Mouse (Mus musculus) kidney, postnatal 25 days (tissue): ENCODE results near the gene Kif3a.
A peak's percentile ranks its signal among the peaks of the same experiment; 100 is the strongest.

Experiments used
- DNase-seq, 2 experiments: peaks; one replicate each; pipeline ENCODE4 v3.0.0; 2021; ENCODE audit warnings: mixed read lengths in 2 of 2

Gene Kif3a

DNA sequence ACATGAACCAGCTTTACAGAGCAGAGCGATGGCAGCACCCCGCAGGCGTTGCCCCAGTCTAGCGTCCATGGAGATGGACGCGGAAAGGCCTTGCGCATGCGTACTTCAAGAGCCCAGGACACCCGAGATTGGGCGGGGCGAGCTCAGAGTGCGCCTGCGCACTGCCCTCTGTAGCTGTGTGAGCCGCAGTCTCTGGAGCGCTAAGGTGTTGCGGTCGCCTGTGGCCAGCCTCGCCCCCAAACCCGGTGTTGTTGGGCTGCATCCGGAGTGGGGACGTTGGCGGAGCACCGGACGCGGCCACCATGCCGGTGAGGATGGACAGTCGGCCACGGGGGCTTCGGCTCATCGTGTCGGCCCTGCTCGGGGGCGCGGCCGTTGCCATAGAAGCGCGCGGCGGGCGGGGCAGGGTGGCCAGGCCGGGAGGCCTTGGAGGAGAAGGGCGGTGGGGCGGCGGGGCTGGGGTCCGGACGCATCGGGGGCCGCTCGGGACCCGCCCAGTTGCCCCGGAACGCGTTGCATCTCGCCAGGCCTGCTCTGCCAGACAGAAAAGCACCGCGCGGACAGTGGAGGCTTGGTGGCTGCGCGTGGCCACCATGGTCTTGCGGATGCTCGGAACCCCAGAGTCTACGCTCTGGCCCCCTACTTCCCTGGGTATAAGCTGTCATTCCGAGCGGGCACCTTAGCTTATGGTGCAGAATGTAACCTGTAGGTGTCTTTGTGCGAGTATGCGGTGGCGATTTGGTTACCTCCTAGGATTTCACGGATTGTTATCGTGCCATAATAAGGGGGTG, at the start of gene Kif3a:
TSS of gene Kif3a (plus strand) at position 156 of the 791 bp plus-strand sequence.
- peak; percentile 94 to 96 for DNase-seq

- no peak for DNase-seq
These were observed 48.4 kb upstream of the Kif3a start for GRCm38 (mm10) chr11:53518759-53519158.

GRCm38 (mm10) chr11:53519207-53520121, 47.7 kb upstream of the Kif3a start, which contains the start of gene Sept8:
Gene Sept8, plus strand, starts transcription at chr11:53519257.
- peak; percentile 55 to 75 for DNase-seq

DNA sequence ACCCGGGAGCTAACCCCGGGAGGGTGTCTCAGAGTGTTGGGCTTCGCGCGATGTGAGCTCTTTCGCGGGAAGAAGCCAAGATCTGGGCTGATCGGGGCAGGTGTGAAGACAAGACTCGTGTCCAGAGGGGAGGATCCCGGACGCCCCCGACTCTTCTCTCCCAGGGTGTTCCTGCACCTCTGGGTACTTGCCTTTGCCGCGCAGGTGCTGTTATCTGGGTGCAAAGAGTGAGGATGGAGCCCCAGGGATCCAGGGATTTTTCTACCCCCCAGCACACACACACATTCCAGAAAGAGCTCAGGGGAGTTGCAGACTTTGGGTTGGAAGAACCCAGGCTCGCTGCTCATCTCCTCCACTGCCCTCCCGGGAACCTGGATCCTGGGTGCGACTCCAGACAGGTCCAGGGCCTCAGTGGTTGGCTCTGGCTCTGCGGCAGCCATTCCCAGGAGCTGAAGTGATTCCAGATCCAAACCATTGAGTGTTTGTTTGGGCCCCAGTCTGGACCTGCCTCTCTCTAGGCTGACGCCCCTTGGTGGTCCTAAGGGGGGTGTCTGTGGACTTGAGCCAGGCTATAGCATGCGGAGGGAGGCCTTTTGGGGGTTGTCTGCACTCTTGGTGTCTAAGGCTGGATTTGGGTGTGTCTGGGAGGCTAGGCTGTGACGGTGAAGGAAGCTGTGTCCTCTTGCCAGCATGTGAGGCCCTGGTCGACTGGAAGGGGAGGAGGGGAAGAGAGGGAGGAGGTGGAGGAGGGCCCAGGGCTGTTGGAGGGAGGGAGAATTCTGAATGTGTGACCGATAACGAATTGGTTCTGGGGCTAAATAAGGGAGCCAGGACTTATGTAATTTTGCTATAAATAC, 46.8 kb upstream of the Kif3a start:
- DNase-seq = peak; percentile 26 to 67

DNA sequence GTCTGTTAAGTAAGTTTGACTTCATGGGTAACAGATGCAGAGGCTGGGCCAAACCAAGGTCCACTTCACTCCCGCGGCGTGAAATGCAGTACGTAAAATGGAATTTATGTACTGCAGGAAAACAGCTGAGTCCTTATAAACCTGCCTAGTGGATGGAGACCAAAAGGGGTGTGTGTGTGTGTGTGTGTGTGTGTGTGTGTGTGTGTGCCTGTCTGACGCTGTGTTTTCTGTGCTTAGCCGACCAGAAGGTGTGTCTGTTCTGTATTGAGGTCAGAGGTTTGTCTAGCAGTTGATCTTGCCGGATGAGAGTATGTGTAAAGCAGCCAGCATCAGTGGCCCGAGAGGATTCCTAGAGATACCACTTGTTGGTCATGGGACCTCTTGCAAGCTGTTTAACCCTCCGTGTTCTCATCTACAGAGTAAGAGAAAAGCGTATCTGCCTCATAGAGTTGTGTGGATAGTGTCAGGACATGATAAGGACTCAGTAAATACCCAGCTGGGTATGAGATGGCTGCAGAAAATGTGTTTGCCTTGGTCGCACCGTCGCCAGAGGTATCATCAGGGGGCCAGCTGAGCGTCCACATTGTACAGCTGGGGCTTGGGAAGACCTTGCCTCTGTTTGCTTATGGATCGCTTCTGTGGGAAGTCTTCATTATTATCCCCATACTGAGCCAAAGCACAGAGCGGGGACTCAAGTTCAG, 45.9 kb upstream of the Kif3a start:
- no peak for DNase-seq

DNA sequence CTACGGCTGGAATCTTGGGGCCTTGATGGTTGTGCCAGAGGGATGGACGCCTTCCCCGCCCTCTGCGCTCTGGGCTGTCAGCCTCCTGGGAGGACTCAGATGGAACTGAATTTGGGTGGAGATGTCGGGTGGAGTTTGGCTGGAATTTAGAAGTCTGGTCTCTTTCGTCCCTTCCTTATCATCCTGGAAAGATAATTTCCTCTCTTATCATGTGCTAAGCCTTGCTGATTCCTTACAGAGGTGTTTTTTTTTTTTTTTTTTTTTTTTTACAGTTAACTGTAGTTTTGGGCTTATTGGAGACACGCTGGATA, 45.4 kb upstream of the Kif3a start:
- DNase-seq = no peak

- no peak for DNase-seq
These were observed 44.8 kb upstream of the Kif3a start for GRCm38 (mm10) chr11:53522362-53522761.

DNA sequence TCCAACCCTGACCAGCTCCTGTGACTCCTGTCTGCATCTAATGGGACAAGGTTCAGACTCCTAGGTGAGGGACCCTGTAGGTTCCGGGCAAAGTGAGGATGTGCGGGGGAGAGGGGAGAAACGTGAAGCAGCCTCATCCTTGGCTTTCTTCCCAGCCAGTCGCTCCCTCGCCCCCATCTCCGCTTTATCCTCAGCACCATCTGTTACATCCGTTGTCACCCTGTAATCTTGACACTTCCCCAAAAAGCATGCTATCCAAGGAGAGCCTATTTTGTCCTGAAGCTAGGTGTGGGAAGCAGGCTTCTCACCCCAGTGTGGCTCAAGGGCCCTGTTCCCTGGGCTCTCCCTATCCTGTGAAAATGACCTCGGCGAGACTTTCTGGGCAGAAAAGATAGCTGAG, 44.2 kb upstream of the Kif3a start:
- DNase-seq = no peak

DNA sequence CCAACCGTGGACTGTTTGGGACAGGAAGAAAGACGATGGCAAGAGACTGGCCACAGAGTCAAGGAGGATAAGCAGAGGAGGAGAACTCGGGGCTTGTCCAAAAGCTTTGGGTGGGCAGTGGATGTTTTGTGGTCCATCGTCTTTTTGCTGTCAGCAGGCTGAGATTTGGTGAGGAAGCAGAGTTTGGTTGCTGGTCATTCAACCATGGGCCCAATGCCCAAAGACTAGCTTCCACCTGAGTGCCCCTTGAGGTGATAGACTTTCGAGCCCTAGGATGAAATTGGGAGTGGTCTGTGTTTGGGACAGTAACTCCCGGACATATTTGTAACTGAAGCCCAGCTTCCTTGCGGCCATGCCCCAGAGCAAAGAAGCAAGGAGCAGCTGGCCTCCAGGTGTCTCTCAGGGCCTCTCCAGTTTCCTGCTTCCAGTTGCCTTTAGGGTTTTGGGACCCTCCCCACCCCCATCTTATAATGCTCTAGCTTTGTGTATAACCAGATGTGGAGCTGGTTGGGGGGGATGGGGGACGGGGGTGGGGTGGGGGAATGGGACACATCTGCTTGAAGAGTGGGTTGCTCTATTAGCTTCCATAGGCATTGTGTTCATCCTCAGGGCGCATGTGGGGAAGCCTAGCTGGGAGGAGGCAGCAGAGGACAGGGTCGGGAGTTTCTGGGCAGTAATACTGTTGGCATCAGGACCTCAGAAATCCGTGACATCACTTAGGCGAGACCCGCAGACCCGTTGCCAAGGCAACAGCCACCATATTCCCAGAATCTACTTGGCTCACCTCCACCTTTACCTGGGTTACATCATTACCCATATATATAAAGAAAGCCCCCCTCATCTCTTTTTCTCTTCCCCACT, 43.4 kb upstream of the Kif3a start:
- DNase-seq = no peak

DNA sequence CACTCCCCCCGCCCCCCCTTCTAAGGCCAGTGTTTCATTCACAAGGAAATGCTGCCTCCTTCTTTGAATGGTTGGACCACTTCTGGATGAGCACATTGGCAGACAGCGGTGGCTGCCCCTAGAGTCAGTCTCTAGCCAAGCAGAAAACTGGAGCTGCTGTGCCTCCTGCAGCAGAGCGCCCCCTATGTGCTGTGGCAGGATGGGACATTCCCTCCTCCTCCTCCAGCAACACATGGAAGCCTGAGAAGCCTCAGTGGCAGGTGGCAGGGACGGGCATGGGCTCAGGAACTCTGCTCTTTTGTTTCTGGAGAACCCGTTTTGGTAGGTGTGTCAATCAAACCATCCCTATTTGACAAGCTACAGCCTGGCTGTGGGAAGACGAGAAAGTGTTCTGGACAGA, 42.3 kb upstream of the Kif3a start:
- peak in 1 of 2 experiments; percentile 12 for DNase-seq

- peak; percentile 61 to 79 for DNase-seq
These were observed 41.7 kb upstream of the Kif3a start for GRCm38 (mm10) chr11:53525461-53525860.

GRCm38 (mm10) chr11:53528397-53529252, 38.6 kb upstream of the Kif3a start:
- no peak for DNase-seq

- DNase-seq = peak; percentile 49 to 60
These were observed 38.0 kb upstream of the Kif3a start for GRCm38 (mm10) chr11:53529253-53529557.

DNA sequence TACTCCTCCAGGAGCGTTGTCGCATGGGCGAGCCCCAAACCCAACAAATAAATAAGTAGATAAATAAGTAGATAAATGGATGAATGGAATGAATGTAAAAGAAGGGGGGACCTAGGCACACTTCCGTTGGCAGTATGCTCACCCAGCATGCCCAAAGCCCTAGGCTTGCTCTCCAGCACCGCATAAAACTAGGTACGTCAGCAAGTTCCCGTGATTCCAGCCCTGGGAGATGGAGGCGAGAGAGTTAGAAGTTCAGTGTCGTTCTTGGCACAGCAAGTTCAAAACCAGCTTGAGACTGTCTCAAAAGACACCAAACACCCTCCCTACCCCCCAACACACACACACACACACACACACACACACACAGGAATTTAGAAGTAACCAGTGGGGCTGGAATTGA, 37.2 kb upstream of the Kif3a start:
- no peak for DNase-seq

DNA sequence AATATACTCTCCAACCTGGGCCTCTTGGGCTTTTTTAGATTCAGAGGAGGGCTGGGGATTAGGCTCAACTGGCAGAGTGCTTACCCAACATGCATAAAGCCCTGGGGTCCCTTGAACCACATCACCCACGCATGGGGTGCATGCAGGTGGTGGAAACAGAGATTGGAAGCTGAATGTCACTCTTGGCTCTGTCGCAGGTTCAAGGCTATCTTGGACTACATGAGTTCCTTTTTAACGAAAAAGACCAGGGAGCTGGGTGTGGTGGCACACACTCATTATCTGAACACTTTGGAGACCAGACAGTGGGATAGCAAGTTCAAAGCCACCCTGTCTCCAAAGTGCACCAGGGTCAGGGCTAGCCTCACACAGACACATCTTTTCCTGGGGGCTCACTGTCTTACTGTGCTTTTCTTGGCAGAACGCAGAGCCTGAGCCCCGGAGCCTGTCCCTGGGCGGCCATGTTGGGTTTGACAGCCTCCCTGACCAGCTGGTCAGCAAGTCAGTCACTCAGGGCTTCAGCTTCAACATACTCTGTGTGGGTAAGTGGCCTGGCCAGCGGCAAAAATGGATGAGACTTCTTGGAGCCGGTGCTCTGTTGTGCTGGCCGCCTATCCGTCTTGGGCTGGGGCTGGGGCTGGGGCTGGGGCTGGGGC, 35.5 kb upstream of the Kif3a start:
- DNase-seq = no peak

DNA sequence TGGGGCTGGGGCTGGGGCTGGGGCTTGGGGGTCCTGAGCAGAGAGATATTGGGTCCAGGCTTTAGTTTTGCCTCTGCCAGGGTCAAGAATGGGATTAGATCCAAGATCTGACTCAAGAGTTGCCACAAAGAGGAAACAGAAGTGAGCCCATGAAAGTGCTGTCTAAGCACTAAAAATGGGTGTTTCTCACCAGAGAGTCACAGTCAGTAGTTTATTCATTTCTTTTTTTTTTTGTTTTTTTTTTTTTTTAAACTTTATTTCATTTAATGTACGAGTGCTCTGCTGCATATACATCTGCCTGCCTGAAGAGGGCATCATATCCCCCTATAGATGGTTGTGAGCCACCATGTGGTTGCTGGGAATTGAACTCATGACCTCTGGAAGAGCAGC, 35.0 kb upstream of the Kif3a start:
- DNase-seq = no peak

DNA sequence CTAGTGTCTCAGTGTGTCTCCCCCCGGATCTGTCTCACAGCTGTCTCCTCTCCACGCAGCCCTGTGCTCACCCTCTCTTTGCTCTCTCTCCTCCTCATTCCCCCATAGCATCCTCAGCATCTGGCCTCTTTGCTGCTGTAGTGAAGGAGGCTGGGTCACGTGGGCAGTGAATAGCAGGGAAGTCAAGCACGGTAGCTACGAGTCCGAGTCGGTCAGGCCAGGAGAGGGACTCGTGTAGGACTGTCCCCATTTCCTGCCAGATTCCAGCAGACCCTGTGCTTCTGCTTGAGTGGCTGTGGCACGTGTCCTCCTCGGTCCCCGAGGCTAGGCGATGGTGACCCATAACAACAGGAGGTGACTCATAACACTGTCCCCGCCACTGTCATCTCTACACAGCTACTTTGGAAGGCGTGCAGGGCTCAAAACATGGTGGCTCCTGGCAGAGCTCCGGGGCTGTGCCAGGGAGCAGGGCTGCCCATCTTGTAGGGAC, 28.1 kb upstream of the Kif3a start:
- no peak for DNase-seq

DNA sequence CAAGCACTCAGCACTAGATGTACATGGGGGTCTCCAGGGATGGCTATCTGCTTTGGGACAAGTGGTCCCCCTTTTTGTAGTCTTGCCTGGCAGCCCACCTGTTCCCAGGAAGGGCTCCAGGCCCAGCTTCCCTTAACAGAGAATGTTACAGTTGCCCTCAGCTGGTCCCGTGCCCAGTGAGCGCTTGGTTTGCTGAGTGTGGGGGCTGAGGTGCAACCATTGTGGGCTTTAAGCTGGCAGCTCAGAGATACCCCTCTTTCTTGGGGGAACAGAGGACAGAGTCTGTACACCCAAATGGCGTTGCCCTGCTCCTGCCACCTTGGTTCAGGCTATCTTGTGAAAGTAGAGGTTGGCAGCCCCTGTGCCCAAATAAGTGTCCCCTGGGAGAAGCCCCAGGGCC, 26.8 kb upstream of the Kif3a start:
- peak in 1 of 2 experiments; percentile 17 for DNase-seq

DNA sequence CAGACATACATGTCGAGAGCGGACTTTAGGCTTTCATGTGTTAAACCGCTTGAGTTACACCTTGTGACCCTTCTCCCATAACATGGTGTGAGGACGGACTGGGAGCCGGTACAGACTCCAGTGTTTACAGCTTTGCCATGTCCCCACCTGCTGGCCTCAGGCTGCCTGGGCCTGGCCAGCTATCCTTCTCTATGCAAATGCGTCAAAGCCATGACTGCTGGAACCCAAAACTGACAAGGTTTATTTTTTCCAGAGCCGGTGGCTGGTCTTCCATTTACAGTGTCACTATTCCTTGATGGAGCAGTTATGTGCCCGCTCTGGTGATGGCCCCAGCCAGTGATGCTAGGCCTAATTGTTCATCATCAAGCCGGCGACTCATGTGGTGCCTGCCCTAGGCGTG, 26.0 kb upstream of the Kif3a start:
- DNase-seq = peak in 1 of 2 experiments; percentile 26

DNA sequence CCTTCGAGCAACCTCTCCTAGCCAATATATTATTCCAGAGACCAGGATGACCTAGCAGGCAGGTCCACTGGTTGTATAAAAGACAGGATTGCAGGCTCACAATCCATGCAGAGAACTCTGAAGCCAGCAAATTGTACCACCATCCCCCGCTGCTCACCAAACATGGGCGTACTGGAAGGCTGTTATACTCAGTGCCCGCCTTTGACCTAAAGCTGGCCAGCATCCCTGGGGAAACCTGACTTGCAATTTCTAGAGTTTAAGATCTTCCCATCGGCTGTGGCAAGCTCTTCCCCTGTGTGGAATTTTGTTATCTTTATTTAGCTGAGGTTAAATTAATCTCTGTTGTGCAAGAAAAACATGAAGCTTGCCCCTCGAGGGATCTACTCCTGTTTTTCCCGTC, 24.2 kb upstream of the Kif3a start:
- DNase-seq = no peak
